Mouse (Mus musculus): Measurements from ENCODE around the gene Pwwp2b.

DNA sequence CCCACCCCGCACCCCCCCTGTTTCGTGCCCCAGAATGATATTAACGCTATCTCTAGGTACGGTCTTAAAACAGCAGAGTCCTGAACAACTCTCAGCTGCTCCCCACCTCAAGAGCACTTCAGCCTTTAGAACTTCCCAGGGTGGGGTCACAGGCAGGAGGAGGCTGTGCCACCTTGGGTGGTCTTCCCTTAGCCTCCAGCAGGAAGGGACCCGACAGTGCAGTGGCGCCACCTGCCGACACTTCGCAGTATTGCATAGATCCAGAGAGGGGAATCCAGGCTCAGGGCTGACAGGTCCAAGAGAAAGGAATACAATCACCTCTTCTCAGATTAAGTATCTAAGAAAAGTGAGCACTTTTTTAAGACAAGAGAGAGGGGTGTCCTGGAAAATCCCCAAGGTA lies 51.1 kb downstream of the Pwwp2b start:
- TF ChIP-seq MYOG (IDR thresholded peaks at IDR 0.05; ENCODE audit: control insufficient read depth, extremely low read depth, insufficient read length) (no peak), CTCF (IDR thresholded peaks at IDR 0.05; ENCODE audit: control insufficient read depth, insufficient read depth, insufficient read length) (peak; percentile 88), USF1 (IDR thresholded peaks at IDR 0.05; ENCODE audit: low read depth) (no peak), MAX (IDR thresholded peaks at IDR 0.05) (no peak)

All from C2C12 (cell line).